Mouse (Mus musculus) intestine, embryonic 14.5 days (tissue): Measurements from ENCODE around the gene Arhgef19. TPM values are rescaled to one million over a fixed set of nuclear protein-coding genes. Genes with fewer than 3 reads are reported as not detected.

Experiments
- ATAC-seq: fragments of 200-750 bp; cut with Nextera tagmentation; replicated peaks from 2 replicates; pipeline ENCODE4 v1.8.0; 2017; ENCODE audit warnings: low read depth, moderate number of reproducible peaks, moderate TSS enrichment, moderate library complexity; ENCODE audit not compliant: low FRiP score, low TSS enrichment
- DNase-seq: peaks from one replicate; pipeline ENCODE4 v3.0.0-alpha.2; 2018; ENCODE audit warnings: low spot score
- H3K27ac ChIP-seq: fragments of 300-500 bp; sonication (generic); 2 replicates; pipeline ENCODE4 v1.5.1; 2014; ENCODE audit warnings: low read depth, mild to moderate bottlenecking, control low read depth
- H3K27me3 ChIP-seq: fragments of 300-500 bp; sonication (generic); replicated peaks from 2 replicates; pipeline ENCODE4 v1.6.1; 2014; ENCODE audit warnings: low read length, control low read depth; ENCODE audit not compliant: control insufficient read depth, insufficient read depth
- H3K36me3 ChIP-seq: fragments of 300-500 bp; sonication (generic); 2 replicates; pipeline ENCODE4 v1.6.1; 2014; ENCODE audit warnings: low read length, control low read depth; ENCODE audit not compliant: control insufficient read depth, insufficient read depth
- H3K4me1 ChIP-seq: fragments of 300-500 bp; sonication (generic); replicated peaks from 2 replicates; pipeline ENCODE4 v1.6.1; 2014; ENCODE audit warnings: low read length, control low read depth, mixed read lengths; ENCODE audit not compliant: control insufficient read depth, insufficient read depth
- H3K4me2 ChIP-seq: fragments of 300-500 bp; sonication (generic); 2 replicates; pipeline ENCODE4 v1.6.1; 2014; ENCODE audit warnings: low read length
- H3K4me3 ChIP-seq: fragments of 300-500 bp; sonication (generic); 2 replicates; pipeline ENCODE4 v1.5.1; 2014; ENCODE audit warnings: low read depth, low read length, control low read depth, mixed read lengths
- H3K9ac ChIP-seq: fragments of 300-500 bp; sonication (generic); 2 replicates; pipeline ENCODE4 v1.6.1; 2014; ENCODE audit warnings: mild to moderate bottlenecking, low read length
- H3K9me3 ChIP-seq: fragments of 300-500 bp; sonication (generic); 2 replicates; pipeline ENCODE4 v1.6.1; 2016; ENCODE audit warnings: low read length, control low read depth; ENCODE audit not compliant: control insufficient read depth
- WGBS: fragments of 180-500 bp; shearing (Covaris S2); extraction: QIAGEN DNeasy Blood & Tissue Kit; methylation state at CpG from one replicate; pipeline ENCODE4 v1.1.7; 2014; 5-methylcytosine and 5-hydroxymethylcytosine counted together
- polyA plus RNA-seq: library from polyadenylated mRNA; unstranded; fragments of >200 nt; fragmentation: Nextera tagmentation; extraction: Ambion mirVana; gene quantifications from 2 replicates; pipeline ENCODE4 v1.2.1, GENCODE M21; 2014

The Arhgef19 gene
- polyA plus RNA-seq, 1 experiment from 2014 or later: 15.8 TPM

GRCm38 (mm10) chr4:141280471-141280870, 41.2 kb downstream of the Arhgef19 start:
- no peaks in the 10 kb centered on the region for H3K9me3 ChIP-seq
- H3K27ac ChIP-seq: no peak overlapping the region
- H3K36me3 ChIP-seq: no peaks in the 10 kb centered on the region
- H3K4me3 ChIP-seq: no peak overlapping the region
- H3K4me1 ChIP-seq: peaks cover 34% of the 10 kb centered on the region
- no peak for DNase-seq
- ATAC-seq: no peak
- H3K9ac ChIP-seq: no peak overlapping the region
- WGBS: 95% methylated on average over 1 of the region's 1 CpGs
- no peak overlapping the region for H3K4me2 ChIP-seq
- H3K27me3 ChIP-seq: no peaks in the 10 kb centered on the region

DNA sequence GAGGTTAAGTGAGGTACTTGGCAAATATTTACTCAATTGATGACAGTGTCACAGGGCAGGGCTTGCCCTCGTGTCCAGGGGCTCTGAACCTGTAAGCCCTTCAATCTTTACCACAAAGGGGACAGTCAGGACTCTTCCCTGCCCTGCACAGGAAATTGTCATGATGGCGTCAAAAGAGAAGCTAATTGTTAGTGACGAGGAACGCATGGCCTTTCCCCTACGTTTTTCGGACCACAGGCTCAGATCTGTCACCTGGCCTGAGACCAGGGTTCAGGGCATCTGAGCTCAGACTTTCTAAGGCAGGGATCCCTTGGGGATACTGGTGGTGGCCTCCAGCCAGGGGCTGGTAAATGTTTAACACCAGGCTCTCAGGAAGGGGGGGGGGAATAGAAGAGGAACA, 41.9 kb downstream of the Arhgef19 start:
- H3K4me1 ChIP-seq: peaks cover 34% of the 10 kb centered on the region
- 25% methylated on average over 6 of the region's 6 CpGs for WGBS

DNA sequence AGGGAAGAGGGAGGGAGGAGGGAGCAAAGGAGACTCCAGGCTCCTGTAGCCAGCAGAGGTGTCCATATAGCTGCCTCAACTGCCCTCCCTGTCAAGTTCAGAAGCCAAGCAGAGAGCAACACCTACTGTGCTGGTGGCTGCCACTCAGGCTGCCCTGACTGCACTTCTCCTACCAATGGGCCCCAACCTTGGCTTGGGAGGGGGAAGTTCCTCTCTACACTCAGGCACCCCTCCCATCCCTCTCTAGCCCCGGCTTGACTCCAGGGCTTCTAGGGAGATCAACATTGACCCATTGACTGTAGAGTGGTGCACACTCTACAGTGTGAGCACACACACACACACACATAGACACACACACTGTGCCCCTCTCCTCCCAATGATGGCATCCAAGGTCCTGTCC, 42.3 kb downstream of the Arhgef19 start:
- H3K27ac ChIP-seq: no peak overlapping the region
- H3K4me1 ChIP-seq: peaks cover 34% of the 10 kb centered on the region
- H3K36me3 ChIP-seq: no peaks in the 10 kb centered on the region
- no peak for DNase-seq
- H3K4me3 ChIP-seq: no peak overlapping the region
- WGBS: 36% methylated on average over 1 of the region's 1 CpGs
- no peak overlapping the region for H3K9ac ChIP-seq
- no peaks in the 10 kb centered on the region for H3K9me3 ChIP-seq
- H3K27me3 ChIP-seq: peaks cover 2% of the 10 kb centered on the region
- ATAC-seq: peak; percentile 33
- H3K4me2 ChIP-seq: no peak overlapping the region

More for the DNA sequence above, 41.9 kb downstream of the Arhgef19 start:
- DNase-seq (no peak), ATAC-seq (peak; percentile 38)
- no peak overlapping the region for H3K4me3 ChIP-seq
- H3K9me3 ChIP-seq: no peaks in the 10 kb centered on the region
- H3K27me3 ChIP-seq: no peaks in the 10 kb centered on the region
- H3K36me3 ChIP-seq: no peaks in the 10 kb centered on the region
- H3K9ac ChIP-seq: no peak overlapping the region
- no peak overlapping the region for H3K4me2 ChIP-seq
- H3K27ac ChIP-seq: 0 out of 2 replicates have a peak overlapping the region, but pooled peaks have one; percentile 43

DNA sequence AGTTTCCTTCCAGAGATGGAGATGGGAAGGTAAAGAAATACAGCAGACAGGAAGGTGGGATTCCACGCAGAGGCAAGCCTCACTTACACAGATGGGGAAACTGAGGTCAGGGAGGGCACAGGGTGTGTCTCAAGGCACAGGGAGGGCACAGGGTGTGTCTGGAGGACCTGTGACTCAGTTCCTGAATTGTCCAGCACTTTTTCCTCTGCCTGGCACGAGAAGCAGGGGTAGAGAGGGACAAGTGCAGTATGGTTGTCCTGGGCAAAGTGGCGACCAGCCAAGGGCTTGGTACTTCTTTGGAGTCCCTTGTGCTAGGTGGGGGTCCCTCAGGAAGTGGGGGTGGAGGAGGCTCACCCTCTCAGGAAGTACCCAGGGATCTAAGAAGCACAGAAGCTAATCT, 42.8 kb downstream of the Arhgef19 start:
- Histone ChIP-seq H3K4me1 (peaks cover 37% of the 10 kb centered on the region), H3K4me3 (no peak overlapping the region)

GRCm38 (mm10) chr4:141282623-141283022, 43.3 kb downstream of the Arhgef19 start:
- H3K4me1 ChIP-seq: peaks cover 33% of the 10 kb centered on the region
- H3K27ac ChIP-seq: no peak overlapping the region
- H3K4me3 ChIP-seq: no peak overlapping the region
- DNase-seq: no peak
- no peak for ATAC-seq
- H3K9ac ChIP-seq: no peak overlapping the region
- H3K36me3 ChIP-seq: no peaks in the 10 kb centered on the region
- H3K27me3 ChIP-seq: peaks cover 6% of the 10 kb centered on the region
- H3K9me3 ChIP-seq: no peaks in the 10 kb centered on the region
- H3K4me2 ChIP-seq: no peak overlapping the region
- WGBS: 54% methylated on average over 5 of the region's 5 CpGs

More for the DNA sequence above, 42.8 kb downstream of the Arhgef19 start:
- no peak overlapping the region for H3K4me2 ChIP-seq
- ATAC-seq (no peak), DNase-seq (no peak)
- no peaks in the 10 kb centered on the region for H3K9me3 ChIP-seq
- 78% methylated on average over 3 of the region's 3 CpGs for WGBS
- no peak overlapping the region for H3K9ac ChIP-seq
- H3K27ac ChIP-seq: no peak overlapping the region
- H3K27me3 ChIP-seq: peaks cover 6% of the 10 kb centered on the region
- no peaks in the 10 kb centered on the region for H3K36me3 ChIP-seq

GRCm38 (mm10) chr4:141283176-141283878, 44.0 kb downstream of the Arhgef19 start:
- 64% methylated on average over 12 of the region's 12 CpGs for WGBS
- no peak for ATAC-seq
- no peak overlapping the region for H3K27ac ChIP-seq

DNA sequence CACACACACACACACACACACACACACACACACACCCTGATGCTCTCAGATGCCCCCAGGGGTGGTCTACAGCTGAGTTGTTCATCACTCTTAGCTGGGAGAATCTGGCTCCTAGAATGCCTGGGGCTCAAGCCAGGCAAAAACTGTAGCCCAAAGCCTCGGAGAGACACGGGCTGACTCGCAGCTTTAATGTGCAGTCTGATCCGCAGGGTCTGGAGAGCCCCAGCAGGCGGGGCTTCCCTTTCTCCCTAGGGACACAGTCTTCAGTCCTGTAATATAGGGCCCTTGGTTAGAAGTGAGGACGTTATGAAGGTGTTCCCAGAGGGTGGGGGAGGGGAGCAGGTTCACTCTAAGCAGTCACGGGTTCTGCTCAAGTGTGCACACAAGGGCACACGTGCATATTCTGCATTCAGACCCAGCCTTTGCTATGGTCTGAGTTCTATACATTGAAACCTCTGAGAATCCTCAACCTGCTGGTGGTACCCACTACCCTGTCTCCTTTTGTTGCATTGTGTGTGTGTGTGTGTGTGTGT, 44.6 kb downstream of the Arhgef19 start:
- H3K4me3 ChIP-seq: no peak overlapping the region
- ATAC-seq (no peak), DNase-seq (no peak)
- H3K4me2 ChIP-seq: no peak overlapping the region
- no peak overlapping the region for H3K27ac ChIP-seq
- no peak overlapping the region for H3K9ac ChIP-seq
- no peaks in the 10 kb centered on the region for H3K36me3 ChIP-seq
- peaks cover 14% of the 10 kb centered on the region for H3K27me3 ChIP-seq
- no peaks in the 10 kb centered on the region for H3K9me3 ChIP-seq
- H3K4me1 ChIP-seq: peaks cover 21% of the 10 kb centered on the region
- 24% methylated on average over 8 of the region's 8 CpGs for WGBS

More at GRCm38 (mm10) chr4:141283176-141283878, 44.0 kb downstream of the Arhgef19 start:
- no peak for DNase-seq
- no peaks in the 10 kb centered on the region for H3K36me3 ChIP-seq
- peaks cover 26% of the 10 kb centered on the region for H3K4me1 ChIP-seq
- no peaks in the 10 kb centered on the region for H3K9me3 ChIP-seq
- no peak overlapping the region for H3K4me2 ChIP-seq
- H3K4me3 ChIP-seq: no peak overlapping the region
- no peak overlapping the region for H3K9ac ChIP-seq
- peaks cover 11% of the 10 kb centered on the region for H3K27me3 ChIP-seq

DNA sequence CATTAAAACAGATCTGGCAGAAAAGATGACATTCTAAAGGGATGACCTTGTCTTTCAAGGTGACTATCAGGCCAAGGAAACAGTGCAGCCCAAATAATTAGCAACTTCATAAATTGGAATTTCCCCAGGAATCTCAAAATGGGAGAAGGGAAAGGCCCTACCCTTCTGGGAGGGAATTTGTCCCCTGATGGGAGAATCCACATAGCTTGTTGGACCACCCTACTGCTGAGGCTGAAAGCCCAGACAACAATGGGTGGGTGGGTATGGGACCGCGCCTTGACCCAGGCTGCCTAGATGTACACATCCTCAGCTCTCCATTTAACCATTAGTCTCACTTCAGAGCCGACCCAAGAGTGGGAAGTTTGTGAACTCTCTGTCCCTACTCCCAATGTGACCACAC, 45.2 kb downstream of the Arhgef19 start:
- H3K27me3 ChIP-seq: peaks cover 14% of the 10 kb centered on the region
- ATAC-seq: no peak
- no peak overlapping the region for H3K9ac ChIP-seq
- no peak overlapping the region for H3K4me2 ChIP-seq
- no peak overlapping the region for H3K4me3 ChIP-seq
- WGBS: 72% methylated on average over 3 of the region's 3 CpGs
- H3K36me3 ChIP-seq: no peaks in the 10 kb centered on the region
- DNase-seq: no peak
- H3K4me1 ChIP-seq: peaks cover 17% of the 10 kb centered on the region
- H3K27ac ChIP-seq: no peak overlapping the region
- H3K9me3 ChIP-seq: no peaks in the 10 kb centered on the region

DNA sequence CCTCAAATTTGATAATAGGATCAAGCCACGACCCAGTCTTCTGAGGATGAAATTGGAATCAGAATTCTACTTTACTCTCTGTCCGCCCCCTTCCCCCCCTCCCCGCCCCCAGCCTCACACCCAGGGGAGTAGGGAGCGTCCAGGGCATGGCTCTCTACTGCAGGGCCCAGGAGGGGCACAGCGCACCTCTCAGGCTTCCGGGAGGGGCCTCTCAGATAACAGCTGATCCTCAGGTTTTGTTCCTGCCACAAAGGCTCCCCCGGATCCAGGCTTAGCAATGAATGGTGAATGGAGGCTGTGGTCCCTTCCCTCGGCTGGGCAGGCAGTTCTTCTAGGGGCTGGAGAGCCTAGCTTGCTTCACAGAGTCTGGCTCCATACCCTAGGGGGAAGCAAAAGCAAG, 45.8 kb downstream of the Arhgef19 start:
- WGBS: 27% methylated on average over 8 of the region's 8 CpGs
- ATAC-seq: no peak

More for the DNA sequence above, 45.8 kb downstream of the Arhgef19 start:
- Histone ChIP-seq H3K36me3 (no peaks in the 10 kb centered on the region), H3K4me1 (peaks cover 16% of the 10 kb centered on the region), H3K4me3 (no peak overlapping the region), H3K27me3 (peaks cover 14% of the 10 kb centered on the region), H3K9ac (no peak overlapping the region), H3K9me3 (no peaks in the 10 kb centered on the region), H3K4me2 (no peak overlapping the region), H3K27ac (no peak overlapping the region)
- no peak for DNase-seq
